Mouse (Mus musculus): Measurements from ENCODE around the gene Ptms. TPM values are rescaled to one million over a fixed set of nuclear protein-coding genes. Genes with fewer than 3 reads are reported as not detected.

The Ptms gene
- polyA plus RNA-seq, 1 experiment, result 958 TPM

GRCm38 (mm10) chr6:124885956-124886381, 33.9 kb downstream of the Ptms start:
- Histone ChIP-seq H3K4me3 (replicated peaks; ENCODE audit: insufficient read depth, low read depth, low read length) (no peak overlapping the region), H3K4me1 (ENCODE audit: control insufficient read depth, insufficient read depth, low read length) (peaks cover 9% of the 10 kb centered on the region), H3K27me3 (ENCODE audit: control insufficient read depth, insufficient read depth, low read length) (no peaks in the 10 kb centered on the region), H3K27ac (ENCODE audit: insufficient read depth, low read length) (no peak overlapping the region)
- no peak for DNase-seq
- TF ChIP-seq POLR2A (IDR thresholded peaks at IDR 0.05; ENCODE audit: borderline replicate concordance, insufficient read depth, low read length) (no peak), CTCF (IDR thresholded peaks at IDR 0.05; ENCODE audit: borderline replicate concordance, insufficient read depth, low read depth, low read length) (no peak)
- WGBS, result 98% methylated on average over 8 of the region's 8 CpGs

GRCm38 (mm10) chr6:124884714-124885500, 35.0 kb downstream of the Ptms start:
- Histone ChIP-seq H3K27ac (ENCODE audit: insufficient read depth, low read length) (no peak overlapping the region; the same call in 1 of the 2 replicates), H3K4me3 (replicated peaks; ENCODE audit: insufficient read depth, low read depth, low read length) (no peak overlapping the region), H3K4me1 (ENCODE audit: control insufficient read depth, insufficient read depth, low read length) (peaks cover 9% of the 10 kb centered on the region), H3K27me3 (ENCODE audit: control insufficient read depth, insufficient read depth, low read length) (no peaks in the 10 kb centered on the region)
- DNase-seq, result peak; percentile 88
- WGBS, result 15% methylated on average over 10 of the region's 10 CpGs
- TF ChIP-seq POLR2A (IDR thresholded peaks at IDR 0.05; ENCODE audit: borderline replicate concordance, insufficient read depth, low read length) (no peak), CTCF (IDR thresholded peaks at IDR 0.05; ENCODE audit: borderline replicate concordance, insufficient read depth, low read depth, low read length) (no peak)

- Histone ChIP-seq H3K27me3 (ENCODE audit: control insufficient read depth, insufficient read depth, low read length) (no peaks in the 10 kb centered on the region), H3K4me3 (replicated peaks; ENCODE audit: insufficient read depth, low read depth, low read length) (no peak overlapping the region), H3K27ac (ENCODE audit: insufficient read depth, low read length) (no peak overlapping the region), H3K4me1 (ENCODE audit: control insufficient read depth, insufficient read depth, low read length) (peaks cover 9% of the 10 kb centered on the region)
- 75% methylated on average over 10 of the region's 10 CpGs for WGBS
- no peak for TF ChIP-seq CTCF (IDR thresholded peaks at IDR 0.05; ENCODE audit: borderline replicate concordance, insufficient read depth, low read depth, low read length)
- DNase-seq, result no peak
Measured at GRCm38 (mm10) chr6:124883351-124883750, 36.6 kb downstream of the Ptms start.

- H3K4me1 ChIP-seq (ENCODE audit: control insufficient read depth, insufficient read depth, low read length), result peaks cover 9% of the 10 kb centered on the region
- no peak for DNase-seq
- H3K4me3 ChIP-seq (replicated peaks; ENCODE audit: insufficient read depth, low read depth, low read length), result no peak overlapping the region
- no peak overlapping the region for H3K27ac ChIP-seq (ENCODE audit: insufficient read depth, low read length)
- 72% methylated on average over 9 of the region's 9 CpGs for WGBS
- no peak for TF ChIP-seq POLR2A (IDR thresholded peaks at IDR 0.05; ENCODE audit: borderline replicate concordance, insufficient read depth, low read length)
- TF ChIP-seq CTCF (IDR thresholded peaks at IDR 0.05; ENCODE audit: borderline replicate concordance, insufficient read depth, low read depth, low read length), result no peak
- no peaks in the 10 kb centered on the region for H3K27me3 ChIP-seq (ENCODE audit: control insufficient read depth, insufficient read depth, low read length)
Measured at GRCm38 (mm10) chr6:124881821-124882220, 38.1 kb downstream of the Ptms start.

GRCm38 (mm10) chr6:124879390-124879789, 40.5 kb downstream of the Ptms start:
- no peaks in the 10 kb centered on the region for H3K4me1 ChIP-seq (ENCODE audit: control insufficient read depth, insufficient read depth, low read length)
- no peak for DNase-seq
- no peak overlapping the region for H3K4me3 ChIP-seq (replicated peaks; ENCODE audit: insufficient read depth, low read depth, low read length)
- 64% methylated on average over 6 of the region's 6 CpGs for WGBS
- no peak for TF ChIP-seq CTCF (IDR thresholded peaks at IDR 0.05; ENCODE audit: borderline replicate concordance, insufficient read depth, low read depth, low read length)
- TF ChIP-seq POLR2A (IDR thresholded peaks at IDR 0.05; ENCODE audit: borderline replicate concordance, insufficient read depth, low read length), result no peak
- no peaks in the 10 kb centered on the region for H3K27me3 ChIP-seq (ENCODE audit: control insufficient read depth, insufficient read depth, low read length)
- no peak overlapping the region for H3K27ac ChIP-seq (ENCODE audit: insufficient read depth, low read length)

GRCm38 (mm10) chr6:124874348-124874747, 45.6 kb downstream of the Ptms start:
- no peak for TF ChIP-seq CTCF (IDR thresholded peaks at IDR 0.05; ENCODE audit: borderline replicate concordance, insufficient read depth, low read depth, low read length)
- no peak for TF ChIP-seq POLR2A (IDR thresholded peaks at IDR 0.05; ENCODE audit: borderline replicate concordance, insufficient read depth, low read length)
- Histone ChIP-seq H3K4me1 (ENCODE audit: control insufficient read depth, insufficient read depth, low read length) (no peaks in the 10 kb centered on the region), H3K27me3 (ENCODE audit: control insufficient read depth, insufficient read depth, low read length) (no peaks in the 10 kb centered on the region), H3K4me3 (replicated peaks; ENCODE audit: insufficient read depth, low read depth, low read length) (no peak overlapping the region), H3K27ac (ENCODE audit: insufficient read depth, low read length) (no peak overlapping the region)
- WGBS, result 62% methylated on average over 2 of the region's 3 CpGs
- DNase-seq, result no peak

GRCm38 (mm10) chr6:124866560-124866959, 53.3 kb downstream of the Ptms start:
- no peaks in the 10 kb centered on the region for H3K27me3 ChIP-seq (ENCODE audit: control insufficient read depth, insufficient read depth, low read length)
- H3K4me1 ChIP-seq (ENCODE audit: control insufficient read depth, insufficient read depth, low read length), result peaks cover 7% of the 10 kb centered on the region
- H3K27ac ChIP-seq (ENCODE audit: insufficient read depth, low read length), result no peak overlapping the region
- WGBS, result 50% methylated on average over 7 of the region's 7 CpGs
- TF ChIP-seq POLR2A (IDR thresholded peaks at IDR 0.05; ENCODE audit: borderline replicate concordance, insufficient read depth, low read length), result no peak
- H3K4me3 ChIP-seq (replicated peaks; ENCODE audit: insufficient read depth, low read depth, low read length), result no peak overlapping the region
- no peak for DNase-seq

- H3K27ac ChIP-seq (ENCODE audit: insufficient read depth, low read length), result no peak overlapping the region
- peaks cover 13% of the 10 kb centered on the region for H3K4me1 ChIP-seq (ENCODE audit: control insufficient read depth, insufficient read depth, low read length)
- no peaks in the 10 kb centered on the region for H3K27me3 ChIP-seq (ENCODE audit: control insufficient read depth, insufficient read depth, low read length)
- no peak for TF ChIP-seq CTCF (IDR thresholded peaks at IDR 0.05; ENCODE audit: borderline replicate concordance, insufficient read depth, low read depth, low read length)
- TF ChIP-seq POLR2A (IDR thresholded peaks at IDR 0.05; ENCODE audit: borderline replicate concordance, insufficient read depth, low read length), result no peak
- no peak overlapping the region for H3K4me3 ChIP-seq (replicated peaks; ENCODE audit: insufficient read depth, low read depth, low read length)
- no peak for DNase-seq
- WGBS, result 50% methylated on average over 18 of the region's 18 CpGs
Measured at GRCm38 (mm10) chr6:124865766-124866362, 54.0 kb downstream of the Ptms start.

Other genes starting within 250 kb of the Ptms start
- gene Emg1, start 207.9 kb downstream of the Ptms start, polyA plus RNA-seq (2012; rRNA removed), result 93.3 and 101 TPM in 2 replicates
- gene Phb2, start 207.8 kb downstream of the Ptms start, polyA plus RNA-seq (2012; rRNA removed), result 114 and 115 TPM in 2 replicates
- gene Ptpn6, start 181.4 kb downstream of the Ptms start, polyA plus RNA-seq (2012; rRNA removed), result 2.2 and 2.4 TPM in 2 replicates
- 320 and 329 TPM in 2 replicates for gene Grcc10, start 178.7 kb downstream of the Ptms start, polyA plus RNA-seq (2012; rRNA removed)
- not detected in 2 replicates for gene Gm45234, start 164.1 kb downstream of the Ptms start, polyA plus RNA-seq (2012; rRNA removed)
- gene Atn1, start 163.6 kb downstream of the Ptms start, polyA plus RNA-seq (2012; rRNA removed), result 83.5 and 90.3 TPM in 2 replicates
- gene Eno2, start 150.4 kb downstream of the Ptms start, polyA plus RNA-seq (2012; rRNA removed), result 888 and 918 TPM in 2 replicates
- 4.9 and 6.7 TPM in 2 replicates for gene Lrrc23, start 140.4 kb downstream of the Ptms start, polyA plus RNA-seq (2012; rRNA removed)
- gene Spsb2, start 111.4 kb downstream of the Ptms start, polyA plus RNA-seq (2012; rRNA removed), result 12.1 and 13.8 TPM in 2 replicates
- gene Tpi1, start 105.8 kb downstream of the Ptms start, polyA plus RNA-seq (2012; rRNA removed), result 1,162 and 1,205 TPM in 2 replicates
- gene Usp5, start 90.6 kb downstream of the Ptms start, polyA plus RNA-seq (2012; rRNA removed), result 155 and 159 TPM in 2 replicates
- 1.3 and 1.4 TPM in 2 replicates for gene Cdca3, start 90.6 kb downstream of the Ptms start, polyA plus RNA-seq (2012; rRNA removed)
- 0.84 and 1.3 TPM in 2 replicates for gene Gnb3, start 79.8 kb downstream of the Ptms start, polyA plus RNA-seq (2012; rRNA removed)
- 106 and 112 TPM in 2 replicates for gene P3h3, start 62.4 kb downstream of the Ptms start, polyA plus RNA-seq (2012; rRNA removed)
- gene Gpr162, start 56.1 kb downstream of the Ptms start, polyA plus RNA-seq (2012; rRNA removed), result 177 and 183 TPM in 2 replicates
- gene Cd4, start 31.9 kb downstream of the Ptms start, polyA plus RNA-seq (2012; rRNA removed), result 0.05 and 0.26 TPM in 2 replicates
- 1.5 TPM in 2 replicates for gene Lag3, start 8.4 kb downstream of the Ptms start, polyA plus RNA-seq (2012; rRNA removed)
- gene Mlf2, start 11.3 kb upstream of the Ptms start, polyA plus RNA-seq (2012; rRNA removed), result 669 and 677 TPM in 2 replicates
- 276 and 289 TPM in 2 replicates for gene Cops7a, start 45.4 kb upstream of the Ptms start, polyA plus RNA-seq (2012; rRNA removed)
- gene Pianp, start 76.6 kb upstream of the Ptms start, polyA plus RNA-seq (2012; rRNA removed), result 104 and 109 TPM in 2 replicates
- gene Zfp384, start 89.0 kb upstream of the Ptms start, polyA plus RNA-seq (2012; rRNA removed), result 57.3 and 64.8 TPM in 2 replicates
- gene Ing4, start 119.7 kb upstream of the Ptms start, polyA plus RNA-seq (2012; rRNA removed), result 75.7 and 80.2 TPM in 2 replicates
- gene Acrbp, start 129.6 kb upstream of the Ptms start, polyA plus RNA-seq (2012; rRNA removed), result 23.7 and 24.8 TPM in 2 replicates
- gene Lpar5, start 147.8 kb upstream of the Ptms start, polyA plus RNA-seq (2012; rRNA removed), result 0.57 and 0.84 TPM in 2 replicates
- gene Chd4, start 175.9 kb upstream of the Ptms start, polyA plus RNA-seq (2012; rRNA removed), result 110 and 112 TPM in 2 replicates
- gene Nop2, start 211.8 kb upstream of the Ptms start, polyA plus RNA-seq (2012; rRNA removed), result 24.5 and 24.9 TPM in 2 replicates
- 95.4 and 96.0 TPM in 2 replicates for gene Iffo1, start 225.1 kb upstream of the Ptms start, polyA plus RNA-seq (2012; rRNA removed)
- 5,061 and 5,782 TPM in 2 replicates for gene Gapdh, start 246.4 kb upstream of the Ptms start, polyA plus RNA-seq (2012; rRNA removed)

All from cerebellum, adult 2 months (tissue).